Mouse (Mus musculus): Measurements from ENCODE around the gene Rpl24. TPM values are rescaled to one million over a fixed set of nuclear protein-coding genes. Genes with fewer than 3 reads are reported as not detected.

Gene Rpl24
- 1,298 and 1,421 TPM in 2 replicates for polyA plus RNA-seq (2021; fragmentation: Nextera tagmentation)
- long read RNA-seq, experiment 1, transcript Rpl24-204 (5 exons, 639 nt): minor isoform, 9 of 602 reads
- long read RNA-seq, experiment 1, transcript Rpl24-201 (6 exons, 677 nt): major isoform, 569 of 602 reads
- long read RNA-seq, experiment 1, partial matches to known transcripts: 13 of 602 reads
- long read RNA-seq, experiment 1, other reads (novel, unspliced or antisense): 11 of 602 reads
- long read RNA-seq, experiment 2, transcript Rpl24-201 (6 exons, 677 nt): major isoform, 53 of 55 reads
- long read RNA-seq, experiment 2, partial matches to known transcripts: 1 of 55 reads
- long read RNA-seq, experiment 2, other reads (novel, unspliced or antisense): 1 of 55 reads

GRCm38 (mm10) chr16:55966212-55966871 is at the start of gene Rpl24:
Gene Rpl24, plus strand, starts transcription at chr16:55966275.

DNA sequence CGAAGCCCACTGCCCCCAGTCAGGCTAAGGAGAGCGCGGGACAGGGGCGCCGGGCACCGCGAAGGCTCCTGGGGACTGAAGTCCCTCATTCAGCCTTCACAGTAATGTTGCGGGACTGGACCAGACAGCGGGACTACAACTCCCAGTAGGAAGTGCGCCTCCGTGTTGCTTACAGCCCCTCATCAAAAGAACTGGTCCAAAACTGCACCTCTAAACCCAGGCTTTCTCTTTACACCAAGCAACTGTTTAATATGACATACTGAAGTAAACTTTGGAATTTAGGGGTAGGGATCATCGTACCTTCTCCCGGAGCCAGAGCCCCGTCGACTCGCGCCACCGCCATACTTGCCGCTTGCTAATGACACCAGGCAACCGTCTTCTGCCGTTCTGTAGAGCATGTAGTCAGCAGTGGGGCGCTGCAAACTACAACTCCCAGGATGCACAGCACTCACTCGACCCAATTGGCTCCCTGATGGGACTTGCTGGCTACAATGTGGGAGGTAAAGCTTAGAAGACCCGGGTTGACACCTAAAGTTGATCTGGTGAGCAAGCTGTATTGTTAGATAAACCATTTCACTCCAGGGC is 31.5 kb upstream of the Rpl24 start, which contains the start of gene Cep97:
TSS of gene Cep97 (minus strand) at position 403 of the 585 bp plus-strand sequence.

GRCm38 (mm10) chr16:55973431-55974255 is 7.6 kb downstream of the Rpl24 start, which contains the start of gene Zbtb11:
Gene Zbtb11, plus strand, starts transcription at chr16:55973883.

Other genes starting within 250 kb of the Rpl24 start
- 1.2 and 1.7 TPM in 2 replicates for gene Nfkbiz, start 127.4 kb upstream of the Rpl24 start, polyA plus RNA-seq (2021; fragmentation: Nextera tagmentation)
- gene Nxpe3, start 71.0 kb upstream of the Rpl24 start, polyA plus RNA-seq (2021; fragmentation: Nextera tagmentation): 0.74 and 0.77 TPM in 2 replicates
- gene Cep97, start 31.4 kb upstream of the Rpl24 start, polyA plus RNA-seq (2021; fragmentation: Nextera tagmentation): 5.5 and 6.2 TPM in 2 replicates
- 10.4 and 13.1 TPM in 2 replicates for gene Zbtb11, start 7.6 kb downstream of the Rpl24 start, polyA plus RNA-seq (2021; fragmentation: Nextera tagmentation)
- 161 and 205 TPM in 2 replicates for gene Pcnp, start 63.5 kb downstream of the Rpl24 start, polyA plus RNA-seq (2021; fragmentation: Nextera tagmentation)
- gene Trmt10c, start 71.5 kb downstream of the Rpl24 start, polyA plus RNA-seq (2021; fragmentation: Nextera tagmentation): 10.2 and 10.9 TPM in 2 replicates
- 18.2 and 21.7 TPM in 2 replicates for gene Senp7, start 82.1 kb downstream of the Rpl24 start, polyA plus RNA-seq (2021; fragmentation: Nextera tagmentation)
- 0.03 and 0.04 TPM in 2 replicates for gene Impg2, start 238.0 kb downstream of the Rpl24 start, polyA plus RNA-seq (2021; fragmentation: Nextera tagmentation)